In the genomic region with DNA sequence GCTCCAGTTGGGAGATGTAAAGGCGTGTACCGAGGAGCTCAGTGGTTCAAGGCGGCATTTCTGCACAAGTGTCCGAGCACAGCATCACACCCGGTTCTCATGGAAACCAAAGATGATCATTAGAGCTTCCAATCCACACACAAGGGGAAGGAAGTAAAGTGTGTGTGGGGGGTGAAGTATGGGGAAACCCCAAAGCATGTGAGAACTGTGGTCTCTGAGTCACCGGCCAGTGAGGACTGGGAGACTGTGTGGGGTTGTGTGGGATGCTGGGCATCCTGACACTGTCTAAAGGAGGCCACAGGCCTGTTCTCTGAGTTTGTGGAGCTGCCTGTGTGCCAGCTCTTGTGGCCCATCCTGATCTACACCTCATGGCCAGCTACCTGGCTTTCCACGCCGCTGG, we compare ENCODE assay signal across 11 mouse cellular contexts. TPM values are rescaled to one million over a fixed set of nuclear protein-coding genes. Genes with fewer than 3 reads are reported as not detected.
DNase-seq lines count a peak whose midpoint lies in the region; ATAC-seq and TF ChIP-seq lines count a peak whose summit lies in the region.
"Had no signal": no experiment of that assay in that cellular context is flagged by ENCODE, and none has a peak within 500 bp of the region (broad histone marks: within the 10 kb centered on the region; RNA-seq: fewer than 3 reads in every experiment).

No protein-coding gene starts in this region.

- H3K9ac ChIP-seq in lung, postnatal 0 days (replicated peaks; ENCODE audit: low read depth) = no peak overlapping the region
- no peak overlapping the region for H3K9ac ChIP-seq in intestine, embryonic 15.5 days
- H3K9ac ChIP-seq in stomach, embryonic 16.5 days (ENCODE audit: low read length) = no peak overlapping the region
- H3K9ac ChIP-seq in hindbrain, embryonic 12.5 days = no peak overlapping the region
- H3K9ac ChIP-seq in midbrain, postnatal 0 days (replicated peaks; ENCODE audit: low read length, poor library complexity, severe bottlenecking) = no peak overlapping the region
- H3K9ac ChIP-seq: lung, embryonic 14.5 days; neural tube, embryonic 12.5 days had no signal

- H3K27me3 ChIP-seq in lung, postnatal 0 days (replicated peaks; ENCODE audit: insufficient read depth, low read length) = no peaks in the 10 kb centered on the region
- H3K27me3 ChIP-seq in intestine, embryonic 15.5 days (replicated peaks) = no peaks in the 10 kb centered on the region
- H3K27me3 ChIP-seq in stomach, embryonic 16.5 days (ENCODE audit: control insufficient read depth, insufficient read depth, low read length) = no peaks in the 10 kb centered on the region
- H3K27me3 ChIP-seq in hindbrain, embryonic 12.5 days = 0 out of 2 replicates have a peak, but pooled peaks cover 4% of the 10 kb centered on the region
- H3K27me3 ChIP-seq in midbrain, postnatal 0 days (ENCODE audit: insufficient read depth, low read length) = no peaks in the 10 kb centered on the region
- H3K27me3 ChIP-seq: neural tube, embryonic 12.5 days had no signal

- WGBS in lung, postnatal 0 days = 84% methylated on average over 8 of the region's 8 CpGs
- 79% methylated on average over 8 of the region's 8 CpGs for WGBS in lung, adult 2 months
- WGBS in intestine, embryonic 15.5 days = 90% methylated on average over 8 of the region's 8 CpGs
- 87% methylated on average over 8 of the region's 8 CpGs for WGBS in stomach, embryonic 16.5 days
- WGBS in hindbrain, embryonic 12.5 days = 93% methylated on average over 8 of the region's 8 CpGs
- 94% methylated on average over 8 of the region's 8 CpGs for WGBS in midbrain, postnatal 0 days

- no peaks in the 10 kb centered on the region for H3K36me3 ChIP-seq in lung, postnatal 0 days (ENCODE audit: insufficient read depth, low read length)
- H3K36me3 ChIP-seq in intestine, embryonic 15.5 days = 0 out of 2 replicates have a peak, but pooled peaks cover 3% of the 10 kb centered on the region
- no peaks in the 10 kb centered on the region for H3K36me3 ChIP-seq in stomach, embryonic 16.5 days (ENCODE audit: control insufficient read depth, insufficient read depth, low read length)
- peaks cover 26% of the 10 kb centered on the region for H3K36me3 ChIP-seq in hindbrain, embryonic 12.5 days
- H3K36me3 ChIP-seq in midbrain, postnatal 0 days (ENCODE audit: insufficient read depth, low read length) = peaks cover 30% of the 10 kb centered on the region

- 0 out of 2 replicates have a peak, but pooled peaks have one; percentile 14 for ATAC-seq in lung, postnatal 0 days
- ATAC-seq in intestine, embryonic 15.5 days = no peak
- ATAC-seq in stomach, embryonic 16.5 days (ENCODE audit: insufficient read depth, low FRiP score) = no peak
- no peak for ATAC-seq in hindbrain, embryonic 12.5 days (ENCODE audit: low FRiP score)
- no peak for ATAC-seq in midbrain, postnatal 0 days (ENCODE audit: low FRiP score)

- no peak overlapping the region for H3K27ac ChIP-seq in lung, postnatal 0 days (ENCODE audit: low read length)
- H3K27ac ChIP-seq in intestine, embryonic 15.5 days = peak overlapping the region; percentile 78
- H3K27ac ChIP-seq in stomach, embryonic 16.5 days (ENCODE audit: low read length) = peak overlapping the region; percentile 82
- no peak overlapping the region for H3K27ac ChIP-seq in hindbrain, embryonic 12.5 days
- H3K27ac ChIP-seq in midbrain, postnatal 0 days (ENCODE audit: low read depth, low read length) = no peak overlapping the region
- H3K27ac ChIP-seq: neural tube, embryonic 12.5 days had no signal

- peaks cover 3% of the 10 kb centered on the region; the same call in 1 of the 2 replicates for H3K4me1 ChIP-seq in lung, postnatal 0 days (ENCODE audit: insufficient read depth, low read depth, low read length)
- H3K4me1 ChIP-seq in lung, adult 2 months (ENCODE audit: control insufficient read depth, insufficient read depth, low read length) = peaks cover 4% of the 10 kb centered on the region
- H3K4me1 ChIP-seq in intestine, embryonic 15.5 days (replicated peaks) = peaks cover 21% of the 10 kb centered on the region
- peaks cover 13% of the 10 kb centered on the region for H3K4me1 ChIP-seq in stomach, embryonic 16.5 days (ENCODE audit: control insufficient read depth, insufficient read depth, low read length)
- peaks cover 7% of the 10 kb centered on the region; the same call in 1 of the 2 replicates for H3K4me1 ChIP-seq in hindbrain, embryonic 12.5 days
- H3K4me1 ChIP-seq in midbrain, postnatal 0 days (ENCODE audit: insufficient read depth, low read length) = no peaks in the 10 kb centered on the region
- H3K4me1 ChIP-seq: neural tube, embryonic 12.5 days had no signal

- TF ChIP-seq EP300 in lung, postnatal 0 days (IDR thresholded peaks at IDR 0.05) = no peak

- no peak for TF ChIP-seq POLR2A in lung, adult 2 months (IDR thresholded peaks at IDR 0.05; ENCODE audit: borderline replicate concordance, extremely low read depth, low read depth, low read length)

- H3K9me3 ChIP-seq in lung, postnatal 0 days (ENCODE audit: low read length) = no peaks in the 10 kb centered on the region
- no peaks in the 10 kb centered on the region for H3K9me3 ChIP-seq in intestine, embryonic 15.5 days
- H3K9me3 ChIP-seq in stomach, embryonic 16.5 days (replicated peaks; ENCODE audit: control insufficient read depth, low read length) = no peaks in the 10 kb centered on the region
- H3K9me3 ChIP-seq in hindbrain, embryonic 12.5 days (replicated peaks) = no peaks in the 10 kb centered on the region
- no peaks in the 10 kb centered on the region for H3K9me3 ChIP-seq in midbrain, postnatal 0 days (ENCODE audit: low read length)
- H3K9me3 ChIP-seq: neural tube, embryonic 12.5 days had no signal

- no peak overlapping the region for H3K4me2 ChIP-seq in lung, postnatal 0 days (replicated peaks; ENCODE audit: low read depth, low read length)
- no peak overlapping the region for H3K4me2 ChIP-seq in intestine, embryonic 15.5 days (replicated peaks)
- no peak overlapping the region for H3K4me2 ChIP-seq in stomach, embryonic 16.5 days (ENCODE audit: low read depth, low read length)
- H3K4me2 ChIP-seq in hindbrain, embryonic 12.5 days (replicated peaks) = no peak overlapping the region
- no peak overlapping the region for H3K4me2 ChIP-seq in midbrain, postnatal 0 days (ENCODE audit: low read depth, low read length, poor library complexity, severe bottlenecking)
- H3K4me2 ChIP-seq: lung, embryonic 14.5 days; neural tube, embryonic 12.5 days had no signal

- no peak for TF ChIP-seq CTCF in lung, postnatal 0 days (IDR thresholded peaks at IDR 0.05)
- TF ChIP-seq CTCF in lung, adult 2 months (IDR thresholded peaks at IDR 0.05; ENCODE audit: insufficient read depth, low read length) = no peak
- no peak for TF ChIP-seq CTCF in midbrain, postnatal 0 days (IDR thresholded peaks at IDR 0.05)

- DNase-seq in adrenal gland, adult 2 months = peak; percentile 40
- DNase-seq in adrenal gland, adult 8-10 months = no peak
- no peak for DNase-seq in lung, postnatal 0 days (ENCODE audit: low spot score)
- no peak for DNase-seq in lung, adult 2 months
- DNase-seq in midbrain, postnatal 0 days (ENCODE audit: low spot score) = no peak

- no peak overlapping the region for H3K4me3 ChIP-seq in lung, postnatal 0 days (ENCODE audit: low read depth, low read length)
- no peak overlapping the region for H3K4me3 ChIP-seq in lung, adult 2 months (replicated peaks; ENCODE audit: extremely low read depth, low read depth, low read length)
- no peak overlapping the region for H3K4me3 ChIP-seq in intestine, embryonic 15.5 days (replicated peaks)
- H3K4me3 ChIP-seq in stomach, embryonic 16.5 days (replicated peaks; ENCODE audit: low read length) = no peak overlapping the region
- no peak overlapping the region for H3K4me3 ChIP-seq in hindbrain, embryonic 12.5 days
- H3K4me3 ChIP-seq in midbrain, postnatal 0 days (ENCODE audit: low read depth, low read length) = no peak overlapping the region
- H3K4me3 ChIP-seq: neural tube, embryonic 12.5 days had no signal

RNA-seq across cellular contexts. Expression of gene Apeh, which starts 26.3 kb away (rescaled TPM):
- total RNA-seq in adrenal gland, adult 2 months (2021) = 10 to 100 TPM; 90.2 to 91.6 TPM
- polyA plus RNA-seq in adrenal gland, adult 2 months (2012; rRNA removed) = 96.2 and 121 TPM in 2 replicates
- 100 to 1,000 TPM; 104 to 125 (median 109) TPM for total RNA-seq in adrenal gland, adult 8-10 months (2022)
- polyA plus RNA-seq in lung, postnatal 0 days (2015; fragmentation: Nextera tagmentation; extraction: Ambion mirVana) = 29.3 and 34.6 TPM in 2 replicates
- polyA plus RNA-seq in lung, adult 2 months (2012; rRNA removed) = 64.7 and 74.8 TPM in 2 replicates
- 76.5 and 96.8 TPM in 2 replicates for polyA plus RNA-seq in intestine, embryonic 15.5 days (2015; fragmentation: Nextera tagmentation; extraction: Ambion mirVana)
- 75.1 and 82.7 TPM in 2 replicates for polyA plus RNA-seq in stomach, embryonic 16.5 days (2015; fragmentation: Nextera tagmentation; extraction: Ambion mirVana)
- 54.3 and 58.6 TPM in 2 replicates for polyA plus RNA-seq in hindbrain, embryonic 12.5 days (2016; fragmentation: Nextera tagmentation; extraction: Ambion mirVana)
- 32.3 and 45.1 TPM in 2 replicates for total RNA-seq in midbrain, postnatal 0 days (2014; rRNA removed)
- 38.3 and 42.7 TPM in 2 replicates for polyA plus RNA-seq in midbrain, postnatal 0 days (2015; fragmentation: Nextera tagmentation; extraction: Ambion mirVana)

RNA-seq across cellular contexts. Expression of gene Rnf123, which starts 37.5 kb away (rescaled TPM):
- total RNA-seq in adrenal gland, adult 2 months (2021) = 10 to 100 TPM; 65.5 to 66.0 TPM
- 88.9 and 93.6 TPM in 2 replicates for polyA plus RNA-seq in adrenal gland, adult 2 months (2012; rRNA removed)
- 100 to 1,000 TPM in 1 of 4 experiments, 10 to 100 TPM in 3; 68.2 to 108 (median 86.5) TPM for total RNA-seq in adrenal gland, adult 8-10 months (2022)
- polyA plus RNA-seq in lung, postnatal 0 days (2015; fragmentation: Nextera tagmentation; extraction: Ambion mirVana) = 19.7 and 20.4 TPM in 2 replicates
- polyA plus RNA-seq in lung, adult 2 months (2012; rRNA removed) = 78.6 and 88.0 TPM in 2 replicates
- polyA plus RNA-seq in intestine, embryonic 15.5 days (2015; fragmentation: Nextera tagmentation; extraction: Ambion mirVana) = 18.6 and 23.7 TPM in 2 replicates
- 31.2 and 32.8 TPM in 2 replicates for polyA plus RNA-seq in stomach, embryonic 16.5 days (2015; fragmentation: Nextera tagmentation; extraction: Ambion mirVana)
- 39.5 and 40.7 TPM in 2 replicates for polyA plus RNA-seq in hindbrain, embryonic 12.5 days (2016; fragmentation: Nextera tagmentation; extraction: Ambion mirVana)
- 46.3 and 60.6 TPM in 2 replicates for total RNA-seq in midbrain, postnatal 0 days (2014; rRNA removed)
- 44.1 and 49.1 TPM in 2 replicates for polyA plus RNA-seq in midbrain, postnatal 0 days (2015; fragmentation: Nextera tagmentation; extraction: Ambion mirVana)

RNA-seq across cellular contexts. Expression of gene Mst1, which starts 40.4 kb away (rescaled TPM):
- under 1 TPM; 0.17 to 0.86 TPM for total RNA-seq in adrenal gland, adult 2 months (2021)
- 0.23 and 0.44 TPM in 2 replicates for polyA plus RNA-seq in adrenal gland, adult 2 months (2012; rRNA removed)
- under 1 TPM in 1 of 4 experiments, not detected in 3; 0.10 TPM for total RNA-seq in adrenal gland, adult 8-10 months (2022)
- polyA plus RNA-seq in lung, postnatal 0 days (2015; fragmentation: Nextera tagmentation; extraction: Ambion mirVana) = 0.62 and 1.1 TPM in 2 replicates
- polyA plus RNA-seq in lung, adult 2 months (2012; rRNA removed) = 1.5 and 2.5 TPM in 2 replicates
- 0.98 and 2.2 TPM in 2 replicates for polyA plus RNA-seq in intestine, embryonic 15.5 days (2015; fragmentation: Nextera tagmentation; extraction: Ambion mirVana)
- 7.8 and 8.7 TPM in 2 replicates for polyA plus RNA-seq in stomach, embryonic 16.5 days (2015; fragmentation: Nextera tagmentation; extraction: Ambion mirVana)
- polyA plus RNA-seq in hindbrain, embryonic 12.5 days (2016; fragmentation: Nextera tagmentation; extraction: Ambion mirVana) = 0.31 and 0.72 TPM in 2 replicates
- total RNA-seq in midbrain, postnatal 0 days (2014; rRNA removed) = 0.14 TPM in 1 of 2 replicates, not detected in the other
- not detected in 2 replicates for polyA plus RNA-seq in midbrain, postnatal 0 days (2015; fragmentation: Nextera tagmentation; extraction: Ambion mirVana)
- total RNA-seq: left cerebral cortex, adult 18-20 months had no signal

Comparison
In these comparisons a context has a peak if more than half of its experiments do, and no peak if none do; other contexts are left out.
1. H3K27ac ChIP-seq: peak in intestine, embryonic 15.5 days (single experiment) and stomach, embryonic 16.5 days (single experiment); none in lung, postnatal 0 days (single experiment), hindbrain, embryonic 12.5 days (single experiment) and midbrain, postnatal 0 days (single experiment).